Mouse (Mus musculus) liver, postnatal 0 days (tissue): ENCODE measurements around the gene Cdc37l1.

Experiments used
- CTCF ChIP-seq: sonication (generic); IDR thresholded peaks from 2 replicates; pipeline ENCODE4 v1.5.1; 2016; ENCODE audit warnings: antibody characterized with exemption, low read depth
- EP300 ChIP-seq: IDR thresholded peaks from 2 replicates; pipeline ENCODE4 v1.6.1; 2016; ENCODE audit warnings: antibody characterized with exemption, low read depth, mild to moderate bottlenecking

GRCm38 (mm10) chr19:28946782-28947181 is 43.4 kb upstream of the Cdc37l1 start:
- no peak for TF ChIP-seq CTCF
- TF ChIP-seq EP300: no peak
